Comparison of ENCODE assay signal across 21 mouse cellular contexts in genomic region chr17:86726480-86726879, GRCm38 (mm10). TPM values are rescaled to one million over a fixed set of nuclear protein-coding genes. Genes with fewer than 3 reads are reported as not detected.
DNase-seq lines count a peak whose midpoint lies in the region; ATAC-seq and TF ChIP-seq lines count a peak whose summit lies in the region.
"Had no signal": no experiment of that assay in that cellular context is flagged by ENCODE, and none has a peak within 500 bp of the region (broad histone marks: within the 10 kb centered on the region; RNA-seq: fewer than 3 reads in every experiment).

No protein-coding gene starts in this region.

- TF ChIP-seq EP300 in lung, postnatal 0 days (IDR thresholded peaks at IDR 0.05), result no peak

- no peak overlapping the region for H3K4me3 ChIP-seq in forebrain, postnatal 0 days (ENCODE audit: low read depth, low read length)
- H3K4me3 ChIP-seq in forebrain, embryonic 12.5 days (replicated peaks), result no peak overlapping the region
- no peak overlapping the region for H3K4me3 ChIP-seq in brown adipose tissue, adult 24 weeks (ENCODE audit: insufficient read depth, low read depth, low read length)
- no peak overlapping the region for H3K4me3 ChIP-seq in stomach, embryonic 16.5 days (replicated peaks; ENCODE audit: low read length)
- no peak overlapping the region for H3K4me3 ChIP-seq in lung, postnatal 0 days (ENCODE audit: low read depth, low read length)
- H3K4me3 ChIP-seq: forebrain, embryonic 15.5 days; heart, embryonic 15.5 days; hindbrain, embryonic 12.5 days; limb, embryonic 15.5 days; liver, embryonic 15.5 days; neural tube, embryonic 13.5 days had no signal

- no peak overlapping the region for H3K27ac ChIP-seq in forebrain, postnatal 0 days (ENCODE audit: low read depth, low read length)
- H3K27ac ChIP-seq in forebrain, embryonic 12.5 days, result no peak overlapping the region
- peak overlapping the region; percentile 60; the same call in 1 of the 2 replicates for H3K27ac ChIP-seq in brown adipose tissue, adult 24 weeks (replicated peaks; ENCODE audit: low read depth, low read length)
- peak overlapping the region; percentile 76 for H3K27ac ChIP-seq in stomach, embryonic 16.5 days (ENCODE audit: low read length)
- H3K27ac ChIP-seq in lung, postnatal 0 days (ENCODE audit: low read length), result no peak overlapping the region
- H3K27ac ChIP-seq: forebrain, embryonic 15.5 days; heart, embryonic 15.5 days; hindbrain, embryonic 12.5 days; limb, embryonic 15.5 days; liver, embryonic 15.5 days; neural tube, embryonic 13.5 days had no signal

- 52% methylated on average over 7 of the region's 7 CpGs for WGBS in forebrain, postnatal 0 days
- 79% methylated on average over 7 of the region's 7 CpGs for WGBS in forebrain, embryonic 12.5 days
- WGBS in stomach, embryonic 16.5 days, result 52% methylated on average over 7 of the region's 7 CpGs
- 53% methylated on average over 7 of the region's 7 CpGs for WGBS in lung, postnatal 0 days

- no peaks in the 10 kb centered on the region for H3K36me3 ChIP-seq in forebrain, postnatal 0 days (ENCODE audit: insufficient read depth)
- H3K36me3 ChIP-seq in forebrain, embryonic 12.5 days (replicated peaks), result no peaks in the 10 kb centered on the region
- H3K36me3 ChIP-seq in stomach, embryonic 16.5 days (ENCODE audit: control insufficient read depth, insufficient read depth, low read length), result no peaks in the 10 kb centered on the region
- H3K36me3 ChIP-seq in lung, postnatal 0 days (ENCODE audit: insufficient read depth, low read length), result no peaks in the 10 kb centered on the region
- H3K36me3 ChIP-seq: forebrain, embryonic 15.5 days; G1E; heart, embryonic 15.5 days; hindbrain, embryonic 12.5 days; limb, embryonic 15.5 days; liver, embryonic 15.5 days; neural tube, embryonic 13.5 days had no signal

- TF ChIP-seq CTCF in forebrain, postnatal 0 days (IDR thresholded peaks at IDR 0.05; ENCODE audit: low read depth), result no peak
- no peak for TF ChIP-seq CTCF in lung, postnatal 0 days (IDR thresholded peaks at IDR 0.05)

- H3K4me1 ChIP-seq in forebrain, postnatal 0 days (ENCODE audit: insufficient read depth), result no peaks in the 10 kb centered on the region
- H3K4me1 ChIP-seq in forebrain, embryonic 12.5 days, result no peaks in the 10 kb centered on the region
- H3K4me1 ChIP-seq in brown adipose tissue, adult 24 weeks (ENCODE audit: control insufficient read depth, insufficient read depth, insufficient read length, low read length), result peaks cover 13% of the 10 kb centered on the region
- H3K4me1 ChIP-seq in stomach, embryonic 16.5 days (ENCODE audit: control insufficient read depth, insufficient read depth, low read length), result peaks cover 14% of the 10 kb centered on the region
- H3K4me1 ChIP-seq in lung, postnatal 0 days (ENCODE audit: insufficient read depth, low read depth, low read length), result no peaks in the 10 kb centered on the region; the same call in 1 of the 2 replicates
- H3K4me1 ChIP-seq: forebrain, embryonic 15.5 days; heart, embryonic 15.5 days; limb, embryonic 15.5 days; liver, embryonic 15.5 days; neural tube, embryonic 13.5 days had no signal

- peak; percentile 16 for DNase-seq in forebrain, postnatal 0 days
- peak; percentile 61 for DNase-seq in heart, adult 8-10 months (ENCODE audit: low spot score)
- no peak for DNase-seq in heart, postnatal 36 days
- DNase-seq in lung, postnatal 0 days (ENCODE audit: low spot score), result no peak
- DNase-seq: cerebellum, adult 9-10 months; kidney, adult 18-20 months; kidney, postnatal 14 days; lung, postnatal 10 days; midbrain, embryonic 14.5 days; thymus, postnatal 14 days had no signal

- no peak overlapping the region for H3K4me2 ChIP-seq in forebrain, postnatal 0 days (ENCODE audit: low read depth)
- no peak overlapping the region for H3K4me2 ChIP-seq in forebrain, embryonic 12.5 days
- H3K4me2 ChIP-seq in stomach, embryonic 16.5 days (ENCODE audit: low read depth, low read length), result 0 out of 2 replicates have a peak overlapping the region, but pooled peaks have one; percentile 9
- no peak overlapping the region for H3K4me2 ChIP-seq in lung, postnatal 0 days (replicated peaks; ENCODE audit: low read depth, low read length)
- H3K4me2 ChIP-seq: forebrain, embryonic 15.5 days; heart, embryonic 15.5 days; hindbrain, embryonic 12.5 days; limb, embryonic 15.5 days; liver, embryonic 15.5 days; neural tube, embryonic 13.5 days had no signal

- ATAC-seq in forebrain, postnatal 0 days, result no peak
- ATAC-seq in forebrain, embryonic 12.5 days (ENCODE audit: low FRiP score), result no peak
- ATAC-seq in stomach, embryonic 16.5 days (ENCODE audit: insufficient read depth, low FRiP score), result no peak
- ATAC-seq in lung, postnatal 0 days, result no peak
- ATAC-seq: forebrain, embryonic 15.5 days had no signal

- intact Hi-C loops in heart, postnatal 36 days (cut with DNase I), result no loop called here

- H3K9me3 ChIP-seq in forebrain, postnatal 0 days (ENCODE audit: low read length), result no peaks in the 10 kb centered on the region
- no peaks in the 10 kb centered on the region for H3K9me3 ChIP-seq in forebrain, embryonic 12.5 days
- H3K9me3 ChIP-seq in stomach, embryonic 16.5 days (replicated peaks; ENCODE audit: control insufficient read depth, low read length), result no peaks in the 10 kb centered on the region
- H3K9me3 ChIP-seq in lung, postnatal 0 days (ENCODE audit: low read length), result no peaks in the 10 kb centered on the region
- H3K9me3 ChIP-seq: forebrain, embryonic 15.5 days; heart, embryonic 15.5 days; hindbrain, embryonic 12.5 days; limb, embryonic 15.5 days; liver, embryonic 15.5 days; neural tube, embryonic 13.5 days had no signal

- no peaks in the 10 kb centered on the region for H3K27me3 ChIP-seq in forebrain, postnatal 0 days (ENCODE audit: insufficient read depth, low read length)
- no peaks in the 10 kb centered on the region for H3K27me3 ChIP-seq in forebrain, embryonic 12.5 days
- no peaks in the 10 kb centered on the region for H3K27me3 ChIP-seq in stomach, embryonic 16.5 days (ENCODE audit: control insufficient read depth, insufficient read depth, low read length)
- no peaks in the 10 kb centered on the region for H3K27me3 ChIP-seq in lung, postnatal 0 days (replicated peaks; ENCODE audit: insufficient read depth, low read length)
- H3K27me3 ChIP-seq: forebrain, embryonic 15.5 days; heart, embryonic 15.5 days; hindbrain, embryonic 12.5 days; limb, embryonic 15.5 days; liver, embryonic 15.5 days; neural tube, embryonic 13.5 days had no signal

- no peak overlapping the region for H3K9ac ChIP-seq in forebrain, postnatal 0 days
- H3K9ac ChIP-seq in forebrain, embryonic 12.5 days, result no peak overlapping the region
- H3K9ac ChIP-seq in stomach, embryonic 16.5 days (ENCODE audit: low read length), result no peak overlapping the region
- no peak overlapping the region for H3K9ac ChIP-seq in lung, postnatal 0 days (replicated peaks; ENCODE audit: low read depth)
- H3K9ac ChIP-seq: forebrain, embryonic 15.5 days; heart, embryonic 15.5 days; hindbrain, embryonic 12.5 days; limb, embryonic 15.5 days; liver, embryonic 15.5 days; neural tube, embryonic 13.5 days had no signal

RNA-seq across cellular contexts. Expression of gene Epas1, which starts 27.0 kb away (rescaled TPM):
- 8.7 and 14.3 TPM in 2 replicates for total RNA-seq in forebrain, postnatal 0 days (2014; rRNA removed)
- polyA plus RNA-seq in forebrain, postnatal 0 days (2015; fragmentation: Nextera tagmentation; extraction: Ambion mirVana), result 4.7 and 6.3 TPM in 2 replicates
- 2.8 and 3.3 TPM in 2 replicates for polyA plus RNA-seq in forebrain, embryonic 12.5 days (2016; fragmentation: Nextera tagmentation; extraction: Ambion mirVana)
- total RNA-seq in heart, adult 8-10 months (2022), result 100 to 1,000 TPM; 241 to 287 (median 262) TPM
- 100 to 1,000 TPM; 239 to 306 TPM for total RNA-seq in heart, postnatal 36 days (2021)
- polyA plus RNA-seq in brown adipose tissue, adult 24 weeks (2012; ENCODE audit: insufficient read depth, insufficient read length, missing spikeins), result 196 and 238 TPM in 2 replicates
- polyA plus RNA-seq in stomach, embryonic 16.5 days (2015; fragmentation: Nextera tagmentation; extraction: Ambion mirVana), result 5.3 and 5.8 TPM in 2 replicates
- 89.8 and 98.3 TPM in 2 replicates for polyA plus RNA-seq in lung, postnatal 0 days (2015; fragmentation: Nextera tagmentation; extraction: Ambion mirVana)
- total RNA-seq: megakaryocyte progenitor cell, adult 5-6 weeks had no signal
- polyA plus RNA-seq: G1E had no signal

Comparison
In these comparisons a context has a peak if more than half of its experiments do, and no peak if none do; other contexts are left out.
1. DNase-seq: peak in forebrain, postnatal 0 days (single experiment) and heart, adult 8-10 months (single experiment); none in heart, postnatal 36 days (0 of 2) and lung, postnatal 0 days (single experiment).
2. H3K27ac ChIP-seq: peak in brown adipose tissue, adult 24 weeks (single experiment) and stomach, embryonic 16.5 days (single experiment); none in forebrain, postnatal 0 days (single experiment), forebrain, embryonic 12.5 days (single experiment) and lung, postnatal 0 days (single experiment).
3. RNA of gene Epas1, which starts 27.0 kb away (polyA plus RNA-seq): 196 to 238 TPM in brown adipose tissue, adult 24 weeks and 89.8 to 98.3 TPM in lung, postnatal 0 days; 5.3 to 5.8 TPM in stomach, embryonic 16.5 days, 4.7 to 6.3 TPM in forebrain, postnatal 0 days and 2.8 to 3.3 TPM in forebrain, embryonic 12.5 days; every median in the first group is over 10 times any median in the second.